Mouse (Mus musculus) spleen, adult 2 months (tissue): Measurements from ENCODE around the gene Tmem178.

Experiments
- CTCF ChIP-seq: fragments of 200-500 bp; IDR thresholded peaks from 2 replicates; pipeline ENCODE4 v1.5.1; 2011; ENCODE audit warnings: mild to moderate bottlenecking, inconsistent platforms; ENCODE audit not compliant: insufficient read depth, insufficient read length, insufficient replicate concordance; ENCODE audit errors: extremely low read depth
- POLR2A ChIP-seq: fragments of 200-500 bp; IDR thresholded peaks from 2 replicates; pipeline ENCODE4 v1.6.1; 2011; ENCODE audit warnings: low read depth, low read length, inconsistent platforms

GRCm38 (mm10) chr17:80955415-80955814 is 11.0 kb downstream of the Tmem178 start:
- TF ChIP-seq CTCF (no peak), POLR2A (no peak)
